Mouse (Mus musculus) adrenal gland, adult 18-20 months (tissue): ENCODE data around the gene Sp3. TPM values are rescaled to one million over a fixed set of nuclear protein-coding genes. Genes with fewer than 3 reads are reported as not detected.

Experiments used
- DNase-seq, 2 experiments: peaks; one replicate each; pipeline ENCODE4 v3.0.0; 2021 to 2022; ENCODE audit warnings: low spot score in 2 of 2
- long read RNA-seq, 2 experiments: library from polyadenylated mRNA; stranded (forward); transcript quantifications; one replicate each; pipeline ENCODE4 v2.0.0; 2021
- total RNA-seq, 2 experiments: library from RNA; stranded (reverse); gene quantifications; 1 replicate in 1 of 2; 2 replicates in 1 of 2; pipeline ENCODE4 v1.2.3; 2021

Sp3 gene
- total RNA-seq = 10 to 100 TPM; 48.2 to 57.3 TPM
- long read RNA-seq, experiment 1, full-length matches to known transcripts = 31 of 34 reads
- long read RNA-seq, experiment 1, partial matches to known transcripts = 2 of 34 reads
- long read RNA-seq, experiment 1, other reads (novel, unspliced or antisense) = 1 of 34 reads
- long read RNA-seq, experiment 2, full-length matches to known transcripts = 92 of 117 reads
- long read RNA-seq, experiment 2, partial matches to known transcripts = 17 of 117 reads
- long read RNA-seq, experiment 2, other reads (novel, unspliced or antisense) = 8 of 117 reads

DNA sequence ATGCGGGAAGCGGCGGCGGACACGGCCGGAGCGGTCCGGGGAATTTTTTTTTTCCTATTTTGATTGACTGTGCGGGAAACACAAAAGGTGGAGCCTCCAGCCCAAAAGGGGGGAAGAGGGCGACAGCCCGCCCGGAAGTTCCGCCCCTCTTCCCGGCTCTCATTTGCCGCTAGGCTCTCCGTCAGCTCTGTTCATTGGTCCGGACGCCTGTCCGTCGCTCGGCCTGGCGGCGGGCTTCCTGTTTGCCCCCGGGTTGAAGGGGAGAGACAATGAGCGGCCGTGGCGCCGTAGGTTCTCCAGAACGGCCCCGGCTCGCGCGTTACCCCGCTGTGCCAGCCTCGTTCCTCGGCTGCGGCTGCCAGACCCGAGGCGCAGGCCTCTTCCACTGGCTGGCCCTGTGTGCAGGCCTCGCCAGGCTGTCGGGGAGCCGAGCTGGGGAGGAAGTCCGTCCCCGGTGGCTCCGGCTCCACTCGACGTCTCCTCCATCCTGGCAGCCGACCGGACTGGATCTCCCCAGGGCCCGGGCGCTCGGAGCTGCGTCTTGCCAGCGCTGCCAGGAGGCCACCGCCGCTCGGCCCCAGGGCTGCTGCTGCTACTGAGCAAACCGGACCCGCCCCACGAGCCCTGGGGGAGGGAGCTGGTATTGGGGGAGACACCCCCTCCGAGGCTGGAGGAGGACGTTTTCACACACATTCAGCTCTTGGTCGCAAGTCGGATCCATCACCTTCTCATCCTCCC, at the start of gene Sp3:
TSS of gene Sp3 (minus strand) at position 110 of the 738 bp plus-strand sequence.
- DNase-seq = peak; percentile 93

DNA sequence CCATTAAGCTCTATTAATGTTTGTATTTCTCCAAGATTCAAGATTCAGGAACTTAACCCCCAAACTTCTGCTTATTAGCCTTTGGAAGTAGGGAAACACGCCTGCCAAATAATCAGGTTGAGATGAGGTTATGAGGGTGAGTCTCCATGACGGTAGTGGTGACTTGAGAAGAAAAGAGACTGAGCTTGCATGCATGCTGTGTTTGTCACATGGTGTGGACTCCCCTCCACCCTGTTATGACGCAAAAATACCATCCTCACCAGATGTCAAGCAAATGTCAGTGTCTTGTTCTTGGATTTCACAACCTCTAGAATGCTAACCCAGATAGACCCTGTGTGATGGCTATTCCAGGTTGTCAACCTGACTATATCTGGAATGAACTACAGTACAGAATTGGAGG, 49.6 kb upstream of the Sp3 start:
- no peak for DNase-seq

DNA sequence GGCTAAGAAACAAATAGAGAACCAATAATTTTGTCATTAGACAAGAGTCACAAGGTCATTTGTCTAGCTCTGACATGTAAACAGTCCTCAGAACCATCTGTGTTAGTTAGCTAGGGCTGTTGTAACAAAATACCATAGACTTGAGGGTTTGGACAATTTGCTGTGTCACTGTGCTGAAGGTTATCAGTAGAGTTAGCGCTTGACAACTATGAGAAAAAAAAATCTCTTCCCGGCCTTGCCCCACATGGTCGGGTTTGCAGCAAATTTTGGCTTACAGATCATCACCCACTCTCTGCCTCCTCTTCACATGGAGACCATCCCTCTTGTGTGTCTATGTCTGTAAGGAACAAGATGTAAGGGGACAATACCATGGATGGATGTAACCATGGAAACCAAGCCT, 47.8 kb upstream of the Sp3 start:
- no peak for DNase-seq

DNA sequence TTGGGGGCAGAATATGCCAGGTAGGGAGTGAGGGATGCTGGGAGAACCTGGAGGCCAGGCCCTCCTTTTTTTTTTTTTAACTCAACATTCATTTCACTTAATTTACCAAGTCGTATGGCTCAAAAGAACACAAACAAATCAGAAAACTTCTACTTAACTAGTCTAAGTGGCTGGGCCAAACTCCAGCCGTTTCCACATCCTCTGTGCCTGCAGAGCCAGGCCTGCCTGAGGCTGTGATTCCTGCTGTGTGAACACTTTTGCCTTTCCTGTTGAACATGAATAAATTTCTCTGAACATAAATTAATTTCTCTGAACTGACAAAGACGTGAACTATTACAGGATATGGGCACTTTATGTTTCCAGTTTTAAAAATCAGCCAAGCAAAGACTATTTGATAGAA, 46.9 kb upstream of the Sp3 start:
- no peak for DNase-seq

DNA sequence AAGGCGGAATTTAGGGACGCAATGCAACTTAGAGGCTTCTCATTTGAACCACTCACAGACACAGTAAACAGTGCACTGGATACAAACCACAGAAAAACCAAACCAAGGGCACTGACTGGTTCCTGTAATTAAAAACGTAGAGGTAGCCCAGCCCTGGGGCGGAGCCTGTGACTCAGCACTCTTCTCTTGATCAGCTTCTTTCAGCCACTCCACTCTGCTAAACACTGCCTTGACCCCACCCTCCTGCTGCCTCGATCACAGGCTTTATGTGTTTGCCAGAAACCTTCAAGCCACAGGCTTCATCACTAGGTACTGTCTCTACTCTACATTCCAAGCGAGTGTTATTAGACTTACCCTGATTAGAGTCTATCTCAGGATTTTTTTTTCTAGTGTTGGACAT, 43.6 kb upstream of the Sp3 start:
- DNase-seq = no peak

DNA sequence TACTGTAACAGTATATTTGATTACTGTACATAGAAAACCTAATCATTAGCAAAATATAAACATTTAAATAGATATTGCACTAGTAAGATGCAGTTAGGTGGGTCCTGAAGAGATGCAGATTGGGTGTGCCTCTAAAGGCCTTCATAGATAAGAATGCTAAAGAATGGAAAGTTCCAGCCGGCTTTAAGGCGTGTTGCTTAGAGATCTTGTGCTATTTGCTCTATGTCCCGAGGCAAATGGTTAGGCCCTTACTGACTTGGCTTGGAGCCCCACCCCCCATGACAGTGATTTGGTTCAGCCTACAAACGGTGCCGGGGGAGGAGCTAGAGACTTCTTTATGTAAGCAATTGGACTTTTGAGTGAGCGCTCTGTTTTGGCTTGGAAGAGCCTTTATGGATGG, 40.8 kb upstream of the Sp3 start:
- DNase-seq = no peak

DNA sequence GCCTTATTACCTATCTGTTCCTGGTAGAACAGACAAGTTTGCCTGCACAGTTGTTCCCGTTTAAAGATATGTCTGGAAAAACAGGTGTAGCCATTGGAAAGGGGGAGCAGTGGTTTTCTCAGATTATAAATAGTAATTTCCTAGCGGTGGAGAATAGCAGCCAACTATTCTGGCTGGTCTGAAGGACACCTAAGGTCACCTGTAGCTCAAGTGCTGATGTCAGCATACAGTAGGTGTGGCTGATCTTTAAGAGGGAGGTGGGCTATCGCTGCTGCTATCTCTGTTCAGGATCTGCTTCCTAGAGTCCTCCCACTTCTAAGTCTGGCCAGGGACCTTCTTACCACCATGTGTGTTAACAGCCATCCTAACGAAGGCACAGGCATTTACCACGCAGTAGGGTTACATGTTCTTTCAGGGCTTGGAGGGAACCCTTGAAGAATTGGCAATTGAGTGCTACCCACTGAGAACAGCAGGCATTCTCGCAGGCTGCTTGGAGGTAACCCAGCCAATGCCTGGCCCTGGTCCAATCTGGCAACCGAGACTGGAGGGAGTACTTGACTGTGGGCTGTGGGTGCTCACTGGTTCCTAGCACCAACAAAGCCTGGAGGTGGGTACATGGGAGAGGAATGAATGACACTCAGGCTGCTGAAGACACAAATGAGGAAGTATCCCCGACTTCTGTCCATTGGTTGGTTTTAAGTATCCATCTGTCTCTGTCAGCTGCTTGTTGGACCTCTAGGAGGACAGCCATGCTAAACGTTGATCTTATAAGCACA, 39.3 kb upstream of the Sp3 start:
- no peak for DNase-seq

DNA sequence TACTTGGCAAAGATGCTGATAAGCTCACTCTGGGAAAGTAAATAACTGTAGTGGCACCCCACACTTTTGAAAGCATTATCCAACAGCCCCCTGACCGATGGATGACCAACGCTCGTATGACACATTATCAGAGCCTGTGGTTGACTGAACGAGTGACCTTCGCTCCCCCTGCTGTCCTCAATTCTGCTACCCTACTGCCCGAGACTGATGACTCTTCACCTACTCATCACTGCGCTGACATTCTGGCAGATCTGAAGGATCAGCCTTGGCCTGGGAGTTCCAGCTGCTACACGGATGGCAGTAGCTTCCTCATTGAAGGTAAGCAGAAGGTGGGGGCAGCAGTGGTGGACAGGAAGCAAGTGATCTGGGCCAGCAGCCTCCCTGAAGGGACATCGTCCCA, 33.8 kb upstream of the Sp3 start:
- DNase-seq = peak in 1 of 2 experiments; percentile 45

DNA sequence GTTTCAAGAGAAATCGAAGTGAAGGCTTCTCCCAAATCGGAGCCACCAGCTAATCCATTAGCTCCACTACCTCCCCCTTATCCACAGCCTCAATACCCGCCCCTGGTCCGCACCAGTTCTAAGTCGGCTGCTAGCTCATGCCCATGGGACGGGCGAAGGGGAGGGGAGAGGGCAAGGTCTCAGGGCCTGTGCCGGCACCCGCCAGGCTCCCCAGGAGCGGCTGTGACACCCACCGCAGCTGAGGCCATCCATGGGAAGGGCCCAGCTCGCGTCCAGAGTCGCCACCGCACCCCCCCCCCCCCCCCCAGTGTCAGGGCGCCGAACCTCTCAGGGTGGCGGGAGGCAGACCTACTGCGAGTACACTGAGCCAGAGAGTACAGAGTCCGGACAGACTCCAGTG, 32.4 kb upstream of the Sp3 start:
- no peak for DNase-seq

DNA sequence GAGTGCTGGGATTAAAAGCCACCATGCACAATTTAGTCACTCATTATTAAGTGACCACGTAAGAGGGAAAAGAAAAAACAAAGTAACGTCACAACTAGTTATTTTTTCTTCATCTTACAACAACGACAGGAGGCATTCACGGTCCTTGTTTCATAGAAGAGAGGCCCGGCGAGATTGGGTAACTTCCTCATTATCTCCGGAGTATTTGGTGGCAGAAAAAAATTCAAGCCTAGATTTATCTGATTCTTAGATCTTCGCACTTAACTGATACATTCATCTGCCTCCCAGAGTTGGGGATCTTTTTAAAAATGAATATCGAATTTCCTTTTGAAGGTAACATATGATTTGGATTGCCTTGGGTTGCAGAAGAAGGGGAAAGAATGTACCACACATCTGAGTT, 27.2 kb upstream of the Sp3 start:
- DNase-seq = no peak

DNA sequence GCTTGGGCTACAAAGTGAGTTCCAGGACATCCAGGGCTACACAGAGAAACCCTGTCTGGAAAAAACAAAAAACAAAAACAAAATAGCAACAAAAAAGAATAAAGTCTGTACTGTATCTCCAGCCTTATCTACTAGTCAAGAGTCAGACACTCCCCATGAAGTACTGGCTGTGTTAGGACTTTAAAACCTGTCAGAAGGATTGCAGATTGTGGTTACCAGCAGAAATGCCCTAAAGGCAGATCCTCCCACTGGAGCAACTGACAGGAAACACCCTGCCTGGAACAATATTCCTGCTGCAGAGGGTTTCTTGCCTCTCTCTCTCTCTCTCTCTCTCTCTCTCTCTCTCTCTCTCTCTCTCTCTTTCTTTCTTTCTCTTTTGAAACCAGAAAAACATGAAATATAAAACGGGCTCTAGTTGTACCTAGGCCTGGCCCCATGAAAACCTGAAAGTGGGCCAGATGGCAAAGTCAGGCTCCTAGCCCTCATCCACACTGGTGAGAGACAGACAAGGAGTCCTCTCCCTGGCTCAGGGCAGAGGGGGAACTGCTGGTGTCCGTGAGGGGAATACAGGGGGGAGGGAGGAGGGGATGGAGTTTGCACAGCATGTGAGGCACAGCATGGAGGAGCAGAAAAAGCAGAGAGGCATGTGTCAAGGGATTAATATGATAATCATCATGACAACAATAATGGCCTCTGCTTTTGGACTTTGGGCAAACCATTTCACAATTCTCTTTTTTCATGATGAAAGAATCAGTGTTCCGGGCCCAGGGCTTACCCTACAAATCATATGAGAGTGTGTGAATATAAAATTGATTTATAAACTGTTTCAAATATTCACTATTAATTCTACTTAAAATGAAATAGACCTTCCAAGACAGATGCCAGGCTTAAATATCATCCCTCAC, 25.6 kb upstream of the Sp3 start:
- no peak for DNase-seq

DNA sequence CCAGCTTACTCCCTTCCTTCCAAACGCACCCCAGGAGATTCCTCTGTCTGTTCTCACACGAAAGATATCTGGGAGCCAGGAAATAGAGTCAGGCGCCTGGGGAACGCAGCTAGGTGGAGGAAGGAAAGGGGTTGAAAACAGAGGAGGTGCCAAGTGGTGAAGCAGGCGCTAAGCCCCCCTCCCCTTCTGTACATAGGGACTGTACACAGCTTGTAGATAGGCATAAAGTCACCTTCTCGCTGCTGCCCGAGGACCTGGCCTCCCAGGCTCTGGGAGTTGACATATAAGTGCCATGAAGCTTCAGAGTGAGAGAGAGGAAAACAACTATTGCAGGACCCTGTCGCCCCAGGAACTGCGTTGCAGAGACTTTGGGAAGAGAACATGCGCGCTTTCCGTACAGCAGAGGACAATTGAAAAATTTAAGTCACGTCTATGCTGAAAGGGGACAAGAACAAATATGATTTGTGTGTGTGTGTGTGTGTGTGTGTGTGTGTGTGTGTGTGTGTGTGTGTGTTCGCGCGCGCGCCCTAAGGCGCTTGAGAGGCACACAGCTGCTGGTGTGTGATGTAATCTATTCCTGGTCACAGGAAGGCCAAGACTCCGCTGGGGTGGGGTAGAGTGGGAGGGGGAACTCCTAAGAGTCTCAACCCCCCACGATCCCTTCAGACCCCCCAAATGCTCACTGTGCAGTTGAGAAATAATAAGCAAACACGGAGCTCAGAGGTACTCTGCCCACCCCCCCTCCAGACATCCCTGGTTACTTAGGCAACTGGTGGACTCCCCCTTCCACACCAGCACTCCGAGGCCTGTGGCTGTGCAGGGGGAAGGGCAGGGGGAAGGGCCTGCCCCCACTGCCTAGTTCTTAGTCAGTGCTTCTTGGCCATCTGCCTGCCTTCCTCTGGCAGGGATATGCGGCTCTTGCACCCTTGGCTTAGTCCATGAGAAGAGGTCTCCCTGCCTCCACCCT, 23.8 kb upstream of the Sp3 start:
- DNase-seq = peak; percentile 57 to 67

DNA sequence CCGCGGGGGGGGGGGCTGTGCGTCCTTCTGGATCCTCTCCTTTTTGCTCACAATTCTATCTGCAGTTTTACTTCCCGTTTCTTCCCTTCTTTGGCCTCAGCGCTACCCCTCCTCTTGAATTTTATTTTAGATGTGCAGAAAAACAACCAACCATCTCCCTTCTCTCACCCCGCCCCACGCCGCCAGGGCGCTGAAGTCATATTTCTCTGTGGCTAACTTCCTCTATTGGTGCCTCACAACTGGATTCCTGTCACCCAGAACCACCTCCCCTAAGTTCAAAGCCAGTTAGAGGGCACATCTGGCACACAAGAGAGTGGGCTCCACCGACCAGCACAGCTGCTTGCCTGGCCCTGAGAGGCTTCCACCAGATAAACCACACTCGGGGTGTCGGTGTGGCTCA, 22.8 kb upstream of the Sp3 start:
- DNase-seq = no peak

DNA sequence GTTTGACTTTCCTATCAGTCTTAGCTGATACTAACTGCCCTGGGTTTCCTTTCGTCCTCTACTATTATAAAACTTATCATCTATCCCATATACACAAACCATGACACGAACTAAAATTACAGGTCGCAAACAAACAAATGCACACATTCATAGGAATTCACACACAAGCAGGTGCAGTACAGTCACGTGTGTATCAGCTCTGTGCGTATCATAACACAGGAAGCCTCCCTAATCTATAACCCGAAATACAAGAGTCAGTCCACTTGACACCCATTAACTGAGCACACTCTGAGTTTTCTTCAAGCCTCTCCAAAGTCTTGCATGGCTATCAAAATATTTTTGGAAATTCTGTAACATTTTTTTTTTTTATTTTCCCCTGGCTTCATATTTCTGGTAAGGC, 22.2 kb upstream of the Sp3 start:
- DNase-seq = no peak

DNA sequence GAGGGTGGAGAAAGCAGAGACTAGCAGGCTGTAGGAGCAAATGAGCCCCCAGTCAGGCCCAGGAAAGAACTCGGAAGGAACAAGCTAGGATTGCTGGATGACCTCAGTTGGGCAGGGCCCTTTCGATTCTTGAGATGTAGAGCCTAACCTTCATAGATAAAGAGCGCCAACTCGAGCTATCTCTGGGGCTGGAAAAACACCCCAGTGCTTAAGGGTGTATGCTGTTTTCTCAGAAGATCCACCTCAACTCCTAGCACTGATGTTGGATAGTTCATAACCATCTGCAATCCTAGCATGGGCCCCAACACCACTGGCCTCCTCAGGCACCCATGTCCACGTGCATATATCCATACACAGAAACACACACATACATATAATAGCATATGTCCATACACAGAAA, 21.7 kb upstream of the Sp3 start:
- no peak for DNase-seq

DNA sequence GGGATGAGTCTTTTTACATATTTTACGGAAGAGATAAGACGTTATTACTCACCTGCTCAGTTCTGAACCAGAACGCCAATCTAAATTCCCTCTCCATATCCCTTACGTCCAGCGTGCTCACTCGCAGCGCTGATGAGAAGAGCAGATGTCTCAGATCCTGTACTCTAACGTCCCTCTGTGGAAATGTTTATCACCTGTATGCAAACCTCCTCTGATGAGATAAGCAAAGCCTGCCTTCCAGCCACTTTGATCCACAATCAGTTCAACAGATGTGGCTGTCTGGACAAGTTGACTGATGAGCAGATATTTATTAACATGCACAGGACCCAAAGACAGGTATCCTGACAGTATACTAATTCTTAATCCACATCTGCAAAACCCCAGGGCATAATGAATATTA, 19.9 kb upstream of the Sp3 start:
- no peak for DNase-seq

DNA sequence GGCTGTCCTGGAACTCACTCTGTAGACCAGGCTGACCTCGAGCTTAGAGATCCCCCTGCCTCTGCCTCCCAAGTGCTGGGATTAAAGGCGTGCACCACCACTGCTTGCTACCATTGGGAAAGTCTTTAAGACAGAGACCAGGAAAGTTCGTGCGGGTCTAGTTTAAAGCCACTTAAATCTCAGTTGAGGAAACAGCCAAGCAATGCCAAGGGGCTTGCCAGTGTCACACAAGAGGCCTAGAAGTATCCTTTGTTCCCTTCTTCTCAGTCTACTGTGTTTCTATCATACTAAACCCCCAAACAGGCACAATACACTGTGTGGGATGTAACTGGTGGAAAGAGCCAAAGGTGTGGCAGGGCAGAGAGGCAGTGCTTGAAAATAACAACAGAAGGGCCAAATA, 17.3 kb upstream of the Sp3 start:
- DNase-seq = no peak

DNA sequence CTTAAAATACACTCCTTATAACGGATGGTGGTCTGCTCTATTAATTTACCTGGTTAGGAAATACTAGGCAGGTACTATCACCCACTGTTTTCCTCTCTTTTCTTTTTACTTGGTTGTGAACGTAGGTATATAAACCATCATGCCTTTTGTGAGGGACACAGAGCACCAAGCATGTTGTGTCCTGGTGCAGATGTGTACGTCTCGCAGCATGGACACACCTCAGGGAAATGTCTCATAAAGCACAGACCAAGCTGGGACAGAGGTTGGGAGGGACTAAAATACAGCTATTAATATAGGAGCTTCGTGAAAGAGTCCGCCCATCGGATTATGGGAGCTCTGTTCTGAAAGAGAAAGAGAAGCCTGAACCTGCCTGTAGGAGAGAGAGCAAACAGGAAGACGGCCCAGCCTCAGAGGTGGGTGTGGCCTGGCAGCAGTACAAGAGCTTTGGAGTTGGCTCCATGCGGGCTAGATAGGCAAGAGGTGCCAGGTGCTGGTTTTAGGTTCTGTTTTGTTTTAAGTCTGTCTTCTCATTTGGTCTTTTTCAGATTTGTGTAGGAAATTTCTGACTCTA, 16.6 kb upstream of the Sp3 start:
- no peak for DNase-seq

DNA sequence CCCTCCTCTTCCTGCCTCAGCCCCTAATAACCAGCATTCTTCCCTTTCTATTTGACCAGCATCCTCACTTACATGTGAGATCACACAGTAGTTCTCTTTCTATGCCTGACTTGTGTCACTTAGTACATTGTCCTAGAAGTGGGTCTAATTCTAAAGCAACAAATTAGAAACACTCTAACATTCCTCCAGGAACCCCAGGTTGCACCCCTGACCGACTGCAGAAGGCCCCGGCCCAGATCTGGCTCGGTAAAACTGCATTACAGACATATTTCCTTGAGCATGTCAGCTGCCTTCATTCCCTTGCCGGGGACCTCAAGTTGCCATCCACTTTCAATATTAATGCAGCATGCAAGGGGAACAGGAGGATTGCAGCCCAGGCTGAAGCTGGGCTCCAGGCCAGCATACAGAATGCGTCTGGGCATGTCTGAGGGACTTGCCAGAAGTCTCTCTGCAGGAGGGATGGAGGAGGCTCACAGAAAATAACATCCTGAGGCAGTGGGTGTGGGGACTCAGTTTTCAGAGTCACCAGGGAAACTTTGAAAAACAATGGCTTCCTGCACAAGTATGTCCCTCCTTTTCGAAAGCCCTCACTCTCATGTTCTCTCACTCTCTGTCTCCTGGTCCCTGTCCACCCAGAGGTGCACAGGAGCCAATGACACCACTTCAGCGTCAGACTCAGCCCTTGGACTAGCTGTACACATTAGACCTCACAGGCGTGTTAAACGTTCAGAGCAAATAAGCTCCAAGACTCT, 15.3 kb upstream of the Sp3 start:
- DNase-seq = no peak
